Mouse (Mus musculus): ENCODE results near the gene Borcs6. TPM values are rescaled to one million over a fixed set of nuclear protein-coding genes. Genes with fewer than 3 reads are reported as not detected.
"Not testable (repeated sequence)": the region's sequence is repeated elsewhere in the genome, so short reads cannot be mapped to it uniquely, and the experiment has no call there.

Borcs6 gene
- polyA plus RNA-seq, 1 experiment from 2014 or later: 9.2 TPM

- Histone ChIP-seq H3K27ac (no peak overlapping the region), H3K4me2 (peak overlapping the region; percentile 98), H3K9ac (replicated peaks) (peak overlapping the region; percentile 99; the same call in 1 of the 2 replicates)
Measured at GRCm38 (mm10) chr11:69090367-69090766, 30.9 kb downstream of the Borcs6 start.

GRCm38 (mm10) chr11:69091566-69092385, 32.3 kb downstream of the Borcs6 start:
- Histone ChIP-seq H3K36me3 (peaks cover 34% of the 10 kb centered on the region), H3K4me3 (replicated peaks) (no peak overlapping the region), H3K9me3 (no peaks in the 10 kb centered on the region), H3K27me3 (no peaks in the 10 kb centered on the region), H3K4me2 (no peak overlapping the region), H3K4me1 (replicated peaks) (peaks cover 54% of the 10 kb centered on the region), H3K27ac (no peak overlapping the region), H3K9ac (replicated peaks) (no peak overlapping the region)
- no peak for ATAC-seq (ENCODE audit: insufficient number of reproducible peaks, insufficient read depth, low FRiP score, low TSS enrichment, low read depth)
- 66% methylated on average over 7 of the region's 7 CpGs for WGBS

More at GRCm38 (mm10) chr11:69090367-69090766, 30.9 kb downstream of the Borcs6 start:
- no peak for ATAC-seq (ENCODE audit: insufficient number of reproducible peaks, insufficient read depth, low FRiP score, low TSS enrichment, low read depth)
- Histone ChIP-seq H3K9me3 (no peaks in the 10 kb centered on the region), H3K36me3 (peaks cover 34% of the 10 kb centered on the region), H3K4me1 (replicated peaks) (peaks cover 40% of the 10 kb centered on the region), H3K4me3 (replicated peaks) (peak overlapping the region; percentile 97; the same call in 1 of the 2 replicates), H3K27me3 (no peaks in the 10 kb centered on the region)
- WGBS: 64% methylated on average over 6 of the region's 6 CpGs

- WGBS: 4% methylated on average over 3 of the region's 3 CpGs
- no peaks in the 10 kb centered on the region for H3K27me3 ChIP-seq
- no peak overlapping the region for H3K4me2 ChIP-seq
- H3K27ac ChIP-seq: no peak overlapping the region
- ATAC-seq (ENCODE audit: insufficient number of reproducible peaks, insufficient read depth, low FRiP score, low TSS enrichment, low read depth): no peak
- H3K9ac ChIP-seq (replicated peaks): no peak overlapping the region
- H3K36me3 ChIP-seq: peaks cover 34% of the 10 kb centered on the region
- H3K4me3 ChIP-seq (replicated peaks): no peak overlapping the region
- no peaks in the 10 kb centered on the region for H3K9me3 ChIP-seq
- peaks cover 56% of the 10 kb centered on the region for H3K4me1 ChIP-seq (replicated peaks)
Measured at GRCm38 (mm10) chr11:69092386-69092751, 32.9 kb downstream of the Borcs6 start.

- Histone ChIP-seq H3K9me3 (no peaks in the 10 kb centered on the region), H3K4me2 (no peak overlapping the region), H3K27ac (no peak overlapping the region), H3K27me3 (no peaks in the 10 kb centered on the region), H3K4me3 (replicated peaks) (no peak overlapping the region), H3K4me1 (replicated peaks) (peaks cover 57% of the 10 kb centered on the region), H3K36me3 (peaks cover 34% of the 10 kb centered on the region), H3K9ac (replicated peaks) (no peak overlapping the region)
- 91% methylated on average over 4 of the region's 4 CpGs for WGBS
- no peak for ATAC-seq (ENCODE audit: insufficient number of reproducible peaks, insufficient read depth, low FRiP score, low TSS enrichment, low read depth)
Measured at GRCm38 (mm10) chr11:69092871-69093270, 33.4 kb downstream of the Borcs6 start.

GRCm38 (mm10) chr11:69093856-69094255, 34.3 kb downstream of the Borcs6 start:
- WGBS: 84% methylated on average over 7 of the region's 7 CpGs
- H3K27me3 ChIP-seq; H3K9me3 ChIP-seq; ATAC-seq (ENCODE audit: insufficient number of reproducible peaks, insufficient read depth, low FRiP score, low TSS enrichment, low read depth); H3K4me3 ChIP-seq (replicated peaks); H3K4me2 ChIP-seq; H3K27ac ChIP-seq; H3K9ac ChIP-seq (replicated peaks): not testable (repeated sequence)
- Histone ChIP-seq H3K4me1 (replicated peaks) (peaks cover 64% of the 10 kb centered on the region), H3K36me3 (peaks cover 34% of the 10 kb centered on the region)

- Histone ChIP-seq H3K4me2 (peak within 1 kb of the TSS; percentile 98), H3K4me3 (replicated peaks) (peak within 1 kb of the TSS; percentile 57), H3K4me1 (replicated peaks) (peaks cover 63% of the 10 kb centered on the region), H3K9ac (replicated peaks) (peak within 1 kb of the TSS; percentile 64), H3K36me3 (peaks cover 31% of the 10 kb centered on the region), H3K27me3 (no peaks in the 10 kb centered on the region), H3K27ac (peak within 1 kb of the TSS; percentile 78), H3K9me3 (no peaks in the 10 kb centered on the region)
- WGBS: under 1% methylated on average over 37 of the region's 37 CpGs
- ATAC-seq (ENCODE audit: insufficient number of reproducible peaks, insufficient read depth, low FRiP score, low TSS enrichment, low read depth): peak; percentile 94
Measured at GRCm38 (mm10) chr11:69094697-69095429, 35.3 kb downstream of the Borcs6 start, which contains the start of gene Per1. Gene Per1 (plus strand): TSS chr11:69095217.

GRCm38 (mm10) chr11:69095511-69096231, 36.2 kb downstream of the Borcs6 start:
- H3K4me1 ChIP-seq (replicated peaks): peaks cover 63% of the 10 kb centered on the region
- no peak for ATAC-seq (ENCODE audit: insufficient number of reproducible peaks, insufficient read depth, low FRiP score, low TSS enrichment, low read depth)
- H3K4me2 ChIP-seq: peak overlapping the region; percentile 98
- peak overlapping the region; percentile 57 for H3K4me3 ChIP-seq (replicated peaks)
- no peaks in the 10 kb centered on the region for H3K27me3 ChIP-seq
- WGBS: 2% methylated on average over 27 of the region's 27 CpGs
- peak overlapping the region; percentile 64 for H3K9ac ChIP-seq (replicated peaks)
- peaks cover 24% of the 10 kb centered on the region for H3K36me3 ChIP-seq
- peak overlapping the region; percentile 78 for H3K27ac ChIP-seq
- no peaks in the 10 kb centered on the region for H3K9me3 ChIP-seq

- peak overlapping the region; percentile 98 for H3K4me2 ChIP-seq
- no peak for ATAC-seq (ENCODE audit: insufficient number of reproducible peaks, insufficient read depth, low FRiP score, low TSS enrichment, low read depth)
- H3K4me3 ChIP-seq (replicated peaks): peak overlapping the region; percentile 57
- peak overlapping the region; percentile 81 for H3K27ac ChIP-seq
- peaks cover 24% of the 10 kb centered on the region for H3K36me3 ChIP-seq
- 16% methylated on average over 9 of the region's 9 CpGs for WGBS
- peaks cover 61% of the 10 kb centered on the region for H3K4me1 ChIP-seq (replicated peaks)
- no peaks in the 10 kb centered on the region for H3K27me3 ChIP-seq
- H3K9me3 ChIP-seq: no peaks in the 10 kb centered on the region
- H3K9ac ChIP-seq (replicated peaks): peak overlapping the region; percentile 40; the same call in 1 of the 2 replicates
Measured at GRCm38 (mm10) chr11:69096360-69096986, 37.0 kb downstream of the Borcs6 start.

GRCm38 (mm10) chr11:69096987-69097900, 37.7 kb downstream of the Borcs6 start:
- Histone ChIP-seq H3K27me3 (no peaks in the 10 kb centered on the region), H3K9me3 (no peaks in the 10 kb centered on the region), H3K27ac (peak overlapping the region; percentile 81), H3K4me2 (peak overlapping the region; percentile 98), H3K4me3 (replicated peaks) (peak overlapping the region; percentile 39), H3K4me1 (replicated peaks) (peaks cover 56% of the 10 kb centered on the region), H3K9ac (replicated peaks) (peak overlapping the region; percentile 40), H3K36me3 (peaks cover 24% of the 10 kb centered on the region)
- 5% methylated on average over 29 of the region's 29 CpGs for WGBS
- no peak for ATAC-seq (ENCODE audit: insufficient number of reproducible peaks, insufficient read depth, low FRiP score, low TSS enrichment, low read depth)
